Mouse (Mus musculus) lung, postnatal 0 days (tissue): Measurements from ENCODE around the gene Btf3l4. TPM values are rescaled to one million over a fixed set of nuclear protein-coding genes. Genes with fewer than 3 reads are reported as not detected.
A peak's percentile ranks its signal among the peaks of the same experiment; 100 is the strongest.

Experiments
- ATAC-seq: fragments of 200-750 bp; cut with Nextera tagmentation; 2 replicates; pipeline ENCODE4 v1.8.0; 2017; ENCODE audit warnings: moderate library complexity
- DNase-seq: peaks from one replicate; pipeline ENCODE4 v3.0.0-alpha.2; 2016; ENCODE audit warnings: low spot score
- H3K27ac ChIP-seq: fragments of 300-500 bp; sonication (generic); 2 replicates; pipeline ENCODE4 v1.5.1; 2014; ENCODE audit warnings: antibody characterized with exemption, mild to moderate bottlenecking, low read length, mixed read lengths
- H3K27me3 ChIP-seq: fragments of 300-500 bp; sonication (generic); replicated peaks from 2 replicates; pipeline ENCODE4 v1.6.1; 2014; ENCODE audit warnings: low read length, mixed read lengths; ENCODE audit not compliant: insufficient read depth
- H3K36me3 ChIP-seq: fragments of 300-500 bp; sonication (generic); 2 replicates; pipeline ENCODE4 v1.6.1; 2014; ENCODE audit warnings: low read length, mixed read lengths; ENCODE audit not compliant: insufficient read depth
- H3K4me1 ChIP-seq: fragments of 300-500 bp; sonication (generic); 2 replicates; pipeline ENCODE4 v1.6.1; 2014; ENCODE audit warnings: antibody characterized with exemption, low read depth, low read length, mixed read lengths; ENCODE audit not compliant: insufficient read depth
- H3K4me2 ChIP-seq: fragments of 300-500 bp; sonication (generic); replicated peaks from 2 replicates; pipeline ENCODE4 v1.6.1; 2014; ENCODE audit warnings: low read depth, mild to moderate bottlenecking, low read length, moderate library complexity, mixed read lengths
- H3K4me3 ChIP-seq: fragments of 300-500 bp; sonication (generic); 2 replicates; pipeline ENCODE4 v1.5.1; 2014; ENCODE audit warnings: low read depth, low read length
- H3K9ac ChIP-seq: fragments of 300-500 bp; sonication (generic); replicated peaks from 2 replicates; pipeline ENCODE4 v1.6.1; 2014; ENCODE audit warnings: low read depth, mild to moderate bottlenecking
- H3K9me3 ChIP-seq: fragments of 300-500 bp; sonication (generic); 2 replicates; pipeline ENCODE4 v1.6.1; 2016; ENCODE audit warnings: low read length, mixed read lengths
- CTCF ChIP-seq: IDR thresholded peaks from 2 replicates; pipeline ENCODE4 v1.5.1; 2016; ENCODE audit warnings: antibody characterized with exemption, mild to moderate bottlenecking
- EP300 ChIP-seq: IDR thresholded peaks from 2 replicates; pipeline ENCODE4 v1.6.1; 2016; ENCODE audit warnings: antibody characterized with exemption, mild to moderate bottlenecking, control low read depth
- WGBS: fragments of 180-500 bp; shearing (Covaris S2); extraction: QIAGEN DNeasy Blood & Tissue Kit; methylation state at CpG from one replicate; pipeline ENCODE4 v1.1.7; 2014; 5-methylcytosine and 5-hydroxymethylcytosine counted together
- polyA plus RNA-seq: library from polyadenylated mRNA; unstranded; fragments of >200 nt; fragmentation: Nextera tagmentation; extraction: Ambion mirVana; gene quantifications from 2 replicates; pipeline ENCODE4 v1.2.1, GENCODE M21; 2015

Btf3l4 gene
- polyA plus RNA-seq, 1 experiment from 2014 or later, result 106 TPM

DNA sequence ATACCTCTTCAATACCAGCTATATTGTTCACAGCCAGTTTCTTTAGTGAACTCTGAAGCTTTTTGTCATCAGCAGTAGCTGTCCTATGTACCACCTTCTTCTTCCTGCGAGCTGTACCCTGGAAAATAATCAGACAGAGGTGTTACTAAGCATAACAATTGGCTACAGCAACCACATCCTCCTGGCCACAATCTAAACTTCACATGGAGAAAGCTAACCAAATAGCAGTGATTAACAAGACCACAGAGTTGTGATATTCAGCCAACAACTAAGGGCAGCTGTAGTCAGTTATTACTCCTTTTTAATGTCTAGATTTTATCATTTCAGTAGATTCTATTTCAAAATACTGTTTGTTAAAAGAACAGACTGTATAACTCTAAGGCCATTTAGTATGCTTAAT lies 7.3 kb downstream of the Btf3l4 start:
- Histone ChIP-seq H3K4me3 (no peak overlapping the region), H3K4me2 (no peak overlapping the region), H3K27ac (peak overlapping the region; percentile 59), H3K36me3 (no peaks in the 10 kb centered on the region; the same call in 1 of the 2 replicates), H3K9ac (no peak overlapping the region), H3K9me3 (no peaks in the 10 kb centered on the region), H3K4me1 (no peaks in the 10 kb centered on the region), H3K27me3 (no peaks in the 10 kb centered on the region)
- no peak for TF ChIP-seq EP300
- TF ChIP-seq CTCF, result no peak
- WGBS, result 54% methylated on average over 1 of the region's 1 CpGs
- ATAC-seq, result no peak
- no peak for DNase-seq

DNA sequence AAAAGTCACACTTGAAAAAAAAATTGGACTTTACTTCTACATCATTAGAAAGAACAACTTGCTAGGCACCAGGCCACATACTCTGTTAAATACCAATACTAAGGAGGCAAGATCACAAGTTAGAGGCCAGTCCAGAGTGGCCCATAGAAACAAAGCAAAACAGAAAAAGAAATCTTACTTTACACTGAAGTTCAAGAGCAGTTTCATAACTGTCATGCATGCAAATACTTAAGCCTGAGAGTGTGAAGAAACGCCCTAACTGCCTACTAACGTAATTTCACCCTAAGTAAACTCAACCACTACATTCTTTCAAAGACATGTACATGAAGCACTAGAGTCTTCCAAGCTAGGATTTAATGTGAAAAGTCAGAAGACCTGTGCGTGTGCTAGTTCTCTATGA lies 7.7 kb downstream of the Btf3l4 start:
- ATAC-seq (peak; percentile 89), DNase-seq (peak; percentile 83)
- Histone ChIP-seq H3K4me3 (no peak overlapping the region), H3K27ac (0 out of 2 replicates have a peak overlapping the region, but pooled peaks have one; percentile 59), H3K4me1 (no peaks in the 10 kb centered on the region), H3K4me2 (no peak overlapping the region), H3K9ac (no peak overlapping the region), H3K36me3 (no peaks in the 10 kb centered on the region; the same call in 1 of the 2 replicates), H3K27me3 (no peaks in the 10 kb centered on the region), H3K9me3 (no peaks in the 10 kb centered on the region)
- TF ChIP-seq EP300, result peak; percentile 50; the same call in 1 of the 2 replicates
- no peak for TF ChIP-seq CTCF
- WGBS, result 70% methylated on average over 3 of the region's 3 CpGs

DNA sequence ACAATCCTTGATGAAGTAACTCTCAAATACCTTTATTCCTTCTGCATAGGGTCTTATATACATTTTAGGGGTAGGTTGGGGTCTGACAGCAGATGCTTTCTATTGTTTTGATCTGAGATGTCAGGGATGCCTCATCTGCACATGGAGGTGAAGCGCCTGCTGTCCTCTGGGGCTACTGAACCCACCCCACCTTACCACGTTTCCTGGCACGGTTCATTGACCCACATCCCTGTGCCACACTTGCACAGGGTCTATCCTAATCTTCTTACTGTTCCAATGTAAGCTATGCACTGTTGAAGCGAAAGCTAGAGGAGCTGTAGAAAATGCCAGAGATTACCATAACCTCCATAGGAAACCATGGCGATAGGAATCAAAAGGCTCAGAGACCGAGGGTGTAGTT lies 21.9 kb downstream of the Btf3l4 start:
- H3K4me2 ChIP-seq, result no peak overlapping the region

DNA sequence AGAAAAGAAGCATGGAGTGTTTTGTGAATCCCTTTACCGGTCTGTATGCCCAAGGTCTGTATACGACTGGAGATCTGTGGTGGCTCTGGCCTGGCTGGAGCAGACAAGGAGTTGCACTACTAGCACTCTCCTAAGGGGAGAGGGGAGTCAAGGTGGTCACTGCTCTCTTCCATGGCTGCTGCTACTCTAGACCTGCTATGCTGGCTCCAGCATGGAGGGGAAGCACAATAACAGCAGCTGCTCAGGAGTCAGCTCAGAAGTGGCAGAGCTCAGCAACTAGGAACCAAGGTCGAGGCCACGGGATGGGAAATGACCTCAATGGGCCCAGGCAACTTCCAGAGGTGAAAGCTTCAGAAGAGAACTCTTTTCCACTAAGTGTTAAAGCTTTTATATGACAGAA lies 22.3 kb downstream of the Btf3l4 start:
- Histone ChIP-seq H3K4me3 (no peak overlapping the region), H3K9ac (no peak overlapping the region), H3K36me3 (no peaks in the 10 kb centered on the region), H3K4me2 (no peak overlapping the region), H3K4me1 (no peaks in the 10 kb centered on the region), H3K9me3 (no peaks in the 10 kb centered on the region), H3K27ac (no peak overlapping the region), H3K27me3 (no peaks in the 10 kb centered on the region)
- ATAC-seq, result no peak
- TF ChIP-seq CTCF (no peak), EP300 (no peak)
- no peak for DNase-seq
- WGBS, result 58% methylated on average over 4 of the region's 4 CpGs

More for the DNA sequence above, 21.9 kb downstream of the Btf3l4 start:
- no peaks in the 10 kb centered on the region for H3K9me3 ChIP-seq
- H3K36me3 ChIP-seq, result no peaks in the 10 kb centered on the region
- H3K9ac ChIP-seq, result no peak overlapping the region
- TF ChIP-seq EP300 (no peak), CTCF (no peak)
- DNase-seq (no peak), ATAC-seq (no peak)
- no peak overlapping the region for H3K27ac ChIP-seq
- WGBS, result 71% methylated on average over 6 of the region's 6 CpGs
- H3K27me3 ChIP-seq, result no peaks in the 10 kb centered on the region
- H3K4me3 ChIP-seq, result no peak overlapping the region
- no peaks in the 10 kb centered on the region for H3K4me1 ChIP-seq

DNA sequence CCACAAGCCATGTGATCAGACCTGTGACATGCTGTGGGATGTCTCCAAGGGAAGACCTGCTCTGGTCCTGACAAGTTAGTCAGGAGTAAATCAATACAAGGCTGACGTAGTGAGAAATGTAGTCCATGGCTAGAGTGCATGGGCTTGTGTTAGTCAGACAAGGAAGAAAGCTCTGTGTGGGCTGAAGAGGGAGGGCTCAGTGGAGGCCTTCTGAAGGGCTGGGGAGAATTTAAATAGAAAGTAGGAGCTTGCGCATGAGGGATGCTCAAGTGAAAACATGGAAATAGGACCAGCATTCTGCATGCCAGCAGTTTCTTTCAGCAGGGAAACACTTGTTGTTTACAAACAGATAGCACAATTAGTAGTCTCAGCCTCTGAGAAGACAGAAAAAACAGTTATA lies 29.9 kb downstream of the Btf3l4 start:
- Histone ChIP-seq H3K9ac (no peak overlapping the region), H3K4me2 (no peak overlapping the region), H3K4me1 (no peaks in the 10 kb centered on the region), H3K9me3 (no peaks in the 10 kb centered on the region), H3K36me3 (no peaks in the 10 kb centered on the region), H3K4me3 (no peak overlapping the region), H3K27me3 (no peaks in the 10 kb centered on the region), H3K27ac (no peak overlapping the region)
- TF ChIP-seq EP300 (no peak), CTCF (no peak)
- DNase-seq, result no peak
- 81% methylated on average over 2 of the region's 2 CpGs for WGBS
- ATAC-seq, result no peak

DNA sequence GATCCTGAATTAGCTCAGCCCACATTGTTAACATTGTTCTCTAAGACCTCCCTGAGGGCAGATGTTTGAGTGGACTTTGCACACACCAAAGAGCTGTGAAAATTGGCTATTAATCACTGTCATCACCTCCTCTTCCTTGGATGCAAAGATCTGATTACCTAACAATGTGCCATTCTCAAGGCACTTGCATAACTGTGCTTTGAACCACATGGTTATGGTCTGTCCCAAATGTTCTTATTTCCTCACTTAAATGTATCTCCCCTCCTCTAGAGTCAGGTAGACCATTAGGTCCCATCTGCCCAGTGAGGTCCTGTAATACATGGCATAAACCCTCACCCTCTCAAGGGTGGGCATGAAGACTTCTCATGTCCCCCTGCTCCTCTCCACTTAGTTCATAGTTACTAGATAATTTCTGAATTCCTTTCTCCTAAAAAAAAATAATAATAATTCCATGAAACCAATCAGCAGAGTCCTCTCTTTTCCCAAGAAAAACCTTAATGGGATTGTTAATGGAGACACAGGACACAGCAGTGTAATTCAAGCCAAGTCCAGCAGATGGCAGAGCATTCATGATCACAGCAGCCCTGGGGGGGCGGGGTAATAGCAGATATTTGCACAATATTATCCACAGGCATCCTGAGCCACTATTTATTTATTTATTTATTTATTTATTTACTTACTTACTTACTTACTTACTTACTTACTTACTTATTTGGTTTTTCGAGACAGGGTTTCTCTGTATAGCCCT lies 35.2 kb downstream of the Btf3l4 start:
- no peak overlapping the region for H3K4me2 ChIP-seq
- H3K9ac ChIP-seq, result no peak overlapping the region
- no peak overlapping the region for H3K27ac ChIP-seq
- H3K4me3 ChIP-seq, result no peak overlapping the region
- H3K36me3 ChIP-seq, result no peaks in the 10 kb centered on the region
- no peaks in the 10 kb centered on the region for H3K4me1 ChIP-seq
- peak; percentile 71 for ATAC-seq
- no peaks in the 10 kb centered on the region for H3K9me3 ChIP-seq
- DNase-seq, result peak; percentile 81
- no peaks in the 10 kb centered on the region for H3K27me3 ChIP-seq
- TF ChIP-seq CTCF (peak; percentile 82), EP300 (no peak)
- WGBS, result 38% methylated on average over 2 of the region's 2 CpGs
